Mouse (Mus musculus) neural tube, embryonic 13.5 days (tissue): Measurements from ENCODE around the gene Sik2. TPM values are rescaled to one million over a fixed set of nuclear protein-coding genes. Genes with fewer than 3 reads are reported as not detected.

Experiments used
- ATAC-seq: fragments of 200-750 bp; cut with Nextera tagmentation; 2 replicates; pipeline ENCODE4 v1.8.0; 2017; ENCODE audit warnings: low read depth, mild to moderate bottlenecking, moderate TSS enrichment, moderate library complexity
- H3K27ac ChIP-seq: fragments of 300-500 bp; sonication (generic); replicated peaks from 2 replicates; pipeline ENCODE4 v1.5.1; 2015; ENCODE audit warnings: moderate library complexity, mild to moderate bottlenecking, inconsistent platforms
- H3K27me3 ChIP-seq: fragments of 300-500 bp; sonication (generic); 2 replicates; pipeline ENCODE4 v1.6.1; 2015; ENCODE audit warnings: mild to moderate bottlenecking, inconsistent platforms
- H3K36me3 ChIP-seq: fragments of 300-500 bp; sonication (generic); 2 replicates; pipeline ENCODE4 v1.6.1; 2015; ENCODE audit warnings: mild to moderate bottlenecking, inconsistent platforms
- H3K4me1 ChIP-seq: fragments of 300-500 bp; sonication (generic); replicated peaks from 2 replicates; pipeline ENCODE4 v1.6.1; 2015; ENCODE audit warnings: inconsistent platforms
- H3K4me2 ChIP-seq: fragments of 300-500 bp; sonication (generic); 2 replicates; pipeline ENCODE4 v1.6.1; 2015; ENCODE audit warnings: inconsistent platforms, mild to moderate bottlenecking, moderate library complexity
- H3K4me3 ChIP-seq: fragments of 300-500 bp; sonication (generic); 2 replicates; pipeline ENCODE4 v1.5.1; 2015; ENCODE audit warnings: mild to moderate bottlenecking, inconsistent platforms
- H3K9ac ChIP-seq: fragments of 300-500 bp; sonication (generic); 2 replicates; pipeline ENCODE4 v1.6.1; 2015; ENCODE audit warnings: moderate library complexity, mild to moderate bottlenecking, inconsistent platforms
- H3K9me3 ChIP-seq: fragments of 300-500 bp; sonication (generic); 2 replicates; pipeline ENCODE4 v1.6.1; 2016; ENCODE audit warnings: inconsistent platforms
- WGBS: fragments of 180-500 bp; shearing (Covaris S2); methylation state at CpG from one replicate; pipeline ENCODE4 v1.1.7; 2015; 5-methylcytosine and 5-hydroxymethylcytosine counted together
- polyA plus RNA-seq: library from polyadenylated mRNA; unstranded; fragments of >200 nt; fragmentation: Nextera tagmentation; extraction: Ambion mirVana; gene quantifications from 2 replicates; pipeline ENCODE4 v1.2.1, GENCODE M21; 2015

Gene Sik2
- polyA plus RNA-seq, 1 experiment from 2014 or later: 15.5 TPM

DNA sequence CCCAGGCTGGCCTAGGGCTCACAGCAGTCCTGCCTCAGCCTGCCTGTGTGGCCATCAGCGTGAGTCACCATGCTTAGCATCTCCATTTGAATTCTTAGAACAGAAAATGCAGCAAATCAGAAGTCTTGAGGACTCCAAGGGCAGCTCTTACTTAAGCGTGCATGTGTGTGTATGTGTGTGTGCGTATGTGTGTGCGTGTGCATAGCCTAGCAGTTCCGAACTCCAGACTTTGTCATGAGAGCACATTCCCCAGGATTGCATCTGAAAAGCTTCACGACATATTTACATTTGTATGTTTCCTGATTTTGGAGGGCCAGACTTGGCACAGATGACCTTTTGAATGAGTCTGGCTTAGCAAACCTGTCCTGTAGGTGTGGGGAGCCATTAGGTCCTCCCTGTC, 161.7 kb downstream of the Sik2 start:
- Histone ChIP-seq H3K27me3 (no peaks in the 10 kb centered on the region), H3K9me3 (no peaks in the 10 kb centered on the region), H3K27ac (no peak overlapping the region), H3K4me1 (no peaks in the 10 kb centered on the region), H3K36me3 (peaks cover 24% of the 10 kb centered on the region), H3K4me2 (no peak overlapping the region), H3K9ac (no peak overlapping the region), H3K4me3 (no peak overlapping the region)
- WGBS: 91% methylated on average over 6 of the region's 6 CpGs
- ATAC-seq: no peak

DNA sequence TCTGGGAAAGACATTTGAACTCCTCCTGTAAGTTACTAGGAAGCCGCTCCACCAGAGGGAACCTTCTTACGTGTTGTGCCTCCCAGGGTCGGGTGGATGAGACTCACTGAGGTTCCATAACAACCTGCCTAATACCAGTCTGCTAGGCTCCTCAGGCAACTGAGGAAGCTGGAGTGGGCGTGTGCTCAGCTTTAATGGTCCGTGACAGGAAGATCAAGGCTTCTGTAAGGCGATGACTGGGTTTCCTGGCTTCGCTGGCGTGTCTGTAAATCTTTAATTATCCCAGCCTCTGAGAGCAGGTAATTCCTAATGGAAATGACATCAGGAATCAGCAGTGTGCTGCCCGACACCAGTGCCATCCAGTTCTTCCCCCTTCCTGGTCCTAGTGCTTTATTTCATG, 163.3 kb downstream of the Sik2 start:
- no peak overlapping the region for H3K4me2 ChIP-seq
- no peak overlapping the region for H3K4me3 ChIP-seq
- H3K27ac ChIP-seq: no peak overlapping the region
- no peaks in the 10 kb centered on the region for H3K27me3 ChIP-seq
- no peaks in the 10 kb centered on the region for H3K9me3 ChIP-seq
- H3K36me3 ChIP-seq: peaks cover 24% of the 10 kb centered on the region
- no peaks in the 10 kb centered on the region for H3K4me1 ChIP-seq
- ATAC-seq: no peak
- whole genome bisulfite sequencing: 48% methylated on average over 9 of the region's 9 CpGs
- no peak overlapping the region for H3K9ac ChIP-seq

GRCm38 (mm10) chr9:50845081-50845480, 163.8 kb downstream of the Sik2 start, which contains the start of gene Ppp2r1b:
Gene Ppp2r1b (plus strand): TSS chr9:50845301.
- Histone ChIP-seq H3K4me3 (no peak within 1 kb of the TSS), H3K27ac (no peak within 1 kb of the TSS), H3K36me3 (peaks cover 24% of the 10 kb centered on the region), H3K4me2 (no peak within 1 kb of the TSS), H3K9ac (no peak within 1 kb of the TSS), H3K27me3 (no peaks in the 10 kb centered on the region), H3K9me3 (no peaks in the 10 kb centered on the region), H3K4me1 (no peaks in the 10 kb centered on the region)
- 96% methylated on average over 3 of the region's 3 CpGs for WGBS
- no peak for ATAC-seq

Other genes with a start within 250 kb of the Sik2 start
- 8.9 and 12.9 TPM in 2 replicates for gene Fdxacb1, start 240.8 kb downstream of the Sik2 start, polyA plus RNA-seq
- gene Alg9, start 234.1 kb downstream of the Sik2 start, polyA plus RNA-seq: 49.2 and 54.9 TPM in 2 replicates
- 56.7 and 61.4 TPM in 2 replicates for gene 1110032A03Rik, start 233.6 kb downstream of the Sik2 start, polyA plus RNA-seq
- 52.0 and 57.6 TPM in 2 replicates for gene Ppp2r1b, start 163.8 kb downstream of the Sik2 start, polyA plus RNA-seq
- gene Btg4, start 51.8 kb upstream of the Sik2 start, polyA plus RNA-seq: not detected in 2 replicates
- gene Layn, start 68.0 kb upstream of the Sik2 start, polyA plus RNA-seq: 2.4 and 2.7 TPM in 2 replicates
- gene 4833427G06Rik, start 93.0 kb upstream of the Sik2 start, polyA plus RNA-seq: 0.60 TPM in 1 of 2 replicates, not detected in the other
- gene Gm32742, start 156.4 kb upstream of the Sik2 start, polyA plus RNA-seq: 0.06 TPM in 1 of 2 replicates, not detected in the other
- gene Pou2af1, start 204.6 kb upstream of the Sik2 start, polyA plus RNA-seq: 0.22 TPM in 1 of 2 replicates, not detected in the other